Mouse (Mus musculus): ENCODE measurements around the gene Apln. TPM values are rescaled to one million over a fixed set of nuclear protein-coding genes. Genes with fewer than 3 reads are reported as not detected.

The Apln gene
- polyA plus RNA-seq, 1 experiment, result 0.33 TPM

- 73% methylated on average over 3 of the region's 3 CpGs for WGBS
- Histone ChIP-seq H3K27ac (ENCODE audit: insufficient read depth, low read length) (no peak overlapping the region), H3K4me3 (ENCODE audit: extremely low read depth, insufficient read depth, insufficient read length) (no peak overlapping the region), H3K36me3 (ENCODE audit: control insufficient read depth, insufficient read depth, low read length) (no peaks in the 10 kb centered on the region), H3K27me3 (ENCODE audit: control insufficient read depth, insufficient read depth, low read length) (no peaks in the 10 kb centered on the region), H3K4me1 (ENCODE audit: control insufficient read depth, insufficient read depth, insufficient read length) (no peaks in the 10 kb centered on the region)
- no peak for DNase-seq (ENCODE audit: low read depth in 1 of 2, low spot score in 2 of 2)
- no peak for TF ChIP-seq POLR2A (IDR thresholded peaks at IDR 0.05; ENCODE audit: low read depth, low read length)
- TF ChIP-seq CTCF (IDR thresholded peaks at IDR 0.05; ENCODE audit: extremely low read depth, insufficient read depth, insufficient read length, insufficient replicate concordance), result no peak
Measured at GRCm38 (mm10) chrX:48066891-48067290, 32.2 kb upstream of the Apln start.

DNA sequence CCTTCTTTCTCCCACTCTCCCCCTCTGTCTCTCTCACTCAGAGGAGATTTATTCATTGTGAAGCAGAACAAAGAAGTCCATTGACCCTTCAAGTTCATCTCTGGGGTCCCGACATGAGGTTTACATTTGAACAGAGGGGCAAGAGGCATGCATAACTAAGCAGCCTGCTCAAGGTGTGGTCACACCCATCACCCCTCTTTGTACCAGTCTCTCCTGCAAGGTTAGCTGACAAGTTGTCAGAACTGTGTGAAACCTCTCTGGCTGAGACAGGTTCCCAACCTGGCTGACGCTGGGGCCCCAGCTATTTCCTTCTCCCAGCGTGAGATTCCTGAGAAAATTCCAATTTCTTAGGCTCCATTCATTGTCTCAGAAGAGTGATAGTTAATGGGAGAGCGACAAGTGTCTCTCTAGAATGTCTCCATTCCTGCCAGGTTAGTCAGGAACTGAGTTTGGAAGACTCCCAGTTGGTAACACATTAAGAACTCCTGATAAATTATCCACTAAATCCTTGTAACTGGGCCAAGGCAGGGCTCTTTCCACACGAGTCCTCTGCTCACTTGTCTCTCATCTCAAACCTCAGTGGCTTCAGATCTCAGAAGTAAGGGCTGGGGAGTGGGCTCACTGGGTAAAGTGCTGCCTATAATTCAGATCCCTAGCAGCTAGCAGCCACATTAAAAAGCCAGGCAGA is 29.7 kb upstream of the Apln start:
- H3K4me1 ChIP-seq (ENCODE audit: control insufficient read depth, insufficient read depth, insufficient read length), result no peaks in the 10 kb centered on the region
- H3K27ac ChIP-seq (ENCODE audit: insufficient read depth, low read length), result no peak overlapping the region

DNA sequence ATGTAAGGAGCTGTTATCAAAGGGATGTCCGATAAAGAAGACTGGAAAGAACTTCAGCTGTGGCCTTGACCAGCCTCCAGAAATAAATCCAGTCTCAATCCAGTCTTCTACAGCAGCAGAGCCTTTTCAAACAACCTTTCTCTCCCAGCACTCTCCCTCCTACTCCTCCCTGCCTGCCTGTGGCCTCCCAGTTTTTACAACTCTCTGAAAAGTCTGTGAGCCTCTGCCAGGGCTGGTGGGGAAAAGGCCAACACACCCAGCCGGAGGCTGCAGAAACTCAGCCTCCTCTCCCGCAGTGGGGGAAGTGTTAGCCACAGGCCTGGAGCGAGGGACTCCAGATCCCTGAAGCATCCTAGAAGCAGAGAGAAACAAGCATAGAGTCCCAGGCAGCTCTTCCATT is 27.8 kb upstream of the Apln start:
- H3K27me3 ChIP-seq (ENCODE audit: control insufficient read depth, insufficient read depth, low read length), result no peaks in the 10 kb centered on the region
- no peak overlapping the region for H3K4me3 ChIP-seq (ENCODE audit: extremely low read depth, insufficient read depth, insufficient read length)
- TF ChIP-seq CTCF (IDR thresholded peaks at IDR 0.05; ENCODE audit: extremely low read depth, insufficient read depth, insufficient read length, insufficient replicate concordance), result no peak
- TF ChIP-seq POLR2A (IDR thresholded peaks at IDR 0.05; ENCODE audit: low read depth, low read length), result no peak
- no peaks in the 10 kb centered on the region for H3K36me3 ChIP-seq (ENCODE audit: control insufficient read depth, insufficient read depth, low read length)
- DNase-seq (ENCODE audit: low read depth in 1 of 2, low spot score in 2 of 2), result no peak
- no peaks in the 10 kb centered on the region for H3K4me1 ChIP-seq (ENCODE audit: control insufficient read depth, insufficient read depth, insufficient read length)
- H3K27ac ChIP-seq (ENCODE audit: insufficient read depth, low read length), result no peak overlapping the region
- 89% methylated on average over 4 of the region's 4 CpGs for WGBS

More for the DNA sequence above, 29.7 kb upstream of the Apln start:
- H3K27me3 ChIP-seq (ENCODE audit: control insufficient read depth, insufficient read depth, low read length), result no peaks in the 10 kb centered on the region
- no peak for TF ChIP-seq CTCF (IDR thresholded peaks at IDR 0.05; ENCODE audit: extremely low read depth, insufficient read depth, insufficient read length, insufficient replicate concordance)
- TF ChIP-seq POLR2A (IDR thresholded peaks at IDR 0.05; ENCODE audit: low read depth, low read length), result no peak
- no peak for DNase-seq (ENCODE audit: low read depth in 1 of 2, low spot score in 2 of 2)
- no peaks in the 10 kb centered on the region for H3K36me3 ChIP-seq (ENCODE audit: control insufficient read depth, insufficient read depth, low read length)
- WGBS, result 65% methylated on average over 5 of the region's 5 CpGs
- H3K4me3 ChIP-seq (ENCODE audit: extremely low read depth, insufficient read depth, insufficient read length), result no peak overlapping the region

DNA sequence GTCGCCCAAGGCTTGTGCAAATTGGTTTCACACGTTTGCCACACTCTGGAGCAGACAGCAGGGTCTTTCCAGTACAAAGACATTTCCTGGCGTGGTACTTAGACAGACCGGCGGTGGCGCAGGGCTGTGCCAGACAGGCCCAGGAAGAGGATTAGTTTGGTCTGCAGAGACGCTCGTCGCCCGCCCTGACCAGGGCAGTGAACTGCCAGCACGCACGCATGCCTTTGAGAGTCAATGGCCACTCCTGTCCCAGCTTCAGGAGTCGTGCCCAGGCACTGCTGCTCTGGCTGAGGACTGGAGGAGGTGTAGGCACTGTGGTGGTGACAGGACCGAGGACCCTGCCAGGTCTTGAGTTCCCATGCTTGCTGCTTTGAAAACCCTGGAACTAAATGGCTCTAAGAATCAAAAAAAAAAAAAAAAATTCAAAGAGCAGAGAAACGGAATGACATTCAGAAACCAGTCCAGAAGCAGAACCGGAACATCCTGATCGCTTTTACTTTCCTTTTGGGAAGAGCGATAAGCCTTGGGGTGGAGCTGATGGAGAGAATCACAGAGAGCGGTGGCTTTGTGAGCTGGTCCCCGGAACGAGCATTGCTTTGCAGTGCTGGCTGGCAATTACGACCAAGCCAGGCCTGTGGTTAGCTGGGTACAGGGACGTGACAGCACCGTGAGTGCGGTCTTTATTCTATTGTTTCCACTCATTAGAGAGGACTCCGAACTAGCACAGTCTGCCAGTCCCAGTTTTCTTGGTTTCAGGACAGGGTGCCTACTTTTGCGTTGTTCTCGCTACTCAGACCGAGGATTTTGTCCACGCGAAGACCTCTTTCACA is 19.7 kb upstream of the Apln start:
- TF ChIP-seq POLR2A (IDR thresholded peaks at IDR 0.05; ENCODE audit: low read depth, low read length) (no peak), CTCF (IDR thresholded peaks at IDR 0.05; ENCODE audit: extremely low read depth, insufficient read depth, insufficient read length, insufficient replicate concordance) (no peak)
- peak overlapping the region; percentile 28; the same call in 1 of the 2 replicates for H3K27ac ChIP-seq (ENCODE audit: insufficient read depth, low read length)
- peak in 1 of 2 experiments; percentile 5 for DNase-seq (ENCODE audit: low read depth in 1 of 2, low spot score in 2 of 2)
- peak overlapping the region; percentile 67 for H3K4me3 ChIP-seq (ENCODE audit: extremely low read depth, insufficient read depth, insufficient read length)
- H3K4me1 ChIP-seq (ENCODE audit: control insufficient read depth, insufficient read depth, insufficient read length), result no peaks in the 10 kb centered on the region
- no peaks in the 10 kb centered on the region for H3K27me3 ChIP-seq (ENCODE audit: control insufficient read depth, insufficient read depth, low read length)
- WGBS, result 40% methylated on average over 31 of the region's 31 CpGs
- no peaks in the 10 kb centered on the region for H3K36me3 ChIP-seq (ENCODE audit: control insufficient read depth, insufficient read depth, low read length)

GRCm38 (mm10) chrX:48053743-48054142 is 19.1 kb upstream of the Apln start:
- DNase-seq (ENCODE audit: low read depth in 1 of 2, low spot score in 2 of 2), result no peak

DNA sequence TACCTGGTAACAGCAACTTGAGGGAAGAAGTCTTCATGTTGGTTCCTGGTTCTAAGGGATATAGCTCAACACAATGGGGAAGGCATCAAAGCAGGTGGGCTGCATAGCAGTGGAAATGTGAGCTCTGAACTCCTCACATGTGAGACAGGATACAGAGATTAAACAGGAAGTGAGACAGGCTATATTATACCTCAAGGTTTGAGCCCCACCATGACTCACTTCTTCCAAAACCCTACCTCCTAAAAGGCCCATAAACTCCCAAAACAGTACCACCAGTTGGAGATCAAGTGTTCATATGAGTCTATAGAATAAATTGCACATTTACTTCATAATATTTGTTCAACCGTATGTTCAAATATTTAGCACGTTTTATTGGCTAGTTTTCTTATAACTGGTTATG is 11.7 kb upstream of the Apln start:
- TF ChIP-seq POLR2A (IDR thresholded peaks at IDR 0.05; ENCODE audit: low read depth, low read length) (no peak), CTCF (IDR thresholded peaks at IDR 0.05; ENCODE audit: extremely low read depth, insufficient read depth, insufficient read length, insufficient replicate concordance) (no peak)
- Histone ChIP-seq H3K27ac (ENCODE audit: insufficient read depth, low read length) (no peak overlapping the region), H3K36me3 (ENCODE audit: control insufficient read depth, insufficient read depth, low read length) (no peaks in the 10 kb centered on the region), H3K27me3 (ENCODE audit: control insufficient read depth, insufficient read depth, low read length) (no peaks in the 10 kb centered on the region), H3K4me3 (ENCODE audit: extremely low read depth, insufficient read depth, insufficient read length) (no peak overlapping the region), H3K4me1 (ENCODE audit: control insufficient read depth, insufficient read depth, insufficient read length) (no peaks in the 10 kb centered on the region)
- 82% methylated on average over 2 of the region's 2 CpGs for WGBS
- DNase-seq (ENCODE audit: low read depth in 1 of 2, low spot score in 2 of 2), result no peak

More at GRCm38 (mm10) chrX:48053743-48054142, 19.1 kb upstream of the Apln start:
- H3K36me3 ChIP-seq (ENCODE audit: control insufficient read depth, insufficient read depth, low read length), result no peaks in the 10 kb centered on the region
- TF ChIP-seq POLR2A (IDR thresholded peaks at IDR 0.05; ENCODE audit: low read depth, low read length) (no peak), CTCF (IDR thresholded peaks at IDR 0.05; ENCODE audit: extremely low read depth, insufficient read depth, insufficient read length, insufficient replicate concordance) (no peak)
- H3K27ac ChIP-seq (ENCODE audit: insufficient read depth, low read length), result no peak overlapping the region
- WGBS, result 47% methylated on average over 3 of the region's 3 CpGs
- no peaks in the 10 kb centered on the region for H3K27me3 ChIP-seq (ENCODE audit: control insufficient read depth, insufficient read depth, low read length)
- H3K4me1 ChIP-seq (ENCODE audit: control insufficient read depth, insufficient read depth, insufficient read length), result no peaks in the 10 kb centered on the region
- no peak overlapping the region for H3K4me3 ChIP-seq (ENCODE audit: extremely low read depth, insufficient read depth, insufficient read length)

Data from spleen, adult 2 months (tissue).